Mouse (Mus musculus): ENCODE results near the gene Ift43. TPM values are rescaled to one million over a fixed set of nuclear protein-coding genes. Genes with fewer than 3 reads are reported as not detected.

The Ift43 gene
- polyA plus RNA-seq, 1 experiment from 2014 or later, result 91.5 TPM

DNA sequence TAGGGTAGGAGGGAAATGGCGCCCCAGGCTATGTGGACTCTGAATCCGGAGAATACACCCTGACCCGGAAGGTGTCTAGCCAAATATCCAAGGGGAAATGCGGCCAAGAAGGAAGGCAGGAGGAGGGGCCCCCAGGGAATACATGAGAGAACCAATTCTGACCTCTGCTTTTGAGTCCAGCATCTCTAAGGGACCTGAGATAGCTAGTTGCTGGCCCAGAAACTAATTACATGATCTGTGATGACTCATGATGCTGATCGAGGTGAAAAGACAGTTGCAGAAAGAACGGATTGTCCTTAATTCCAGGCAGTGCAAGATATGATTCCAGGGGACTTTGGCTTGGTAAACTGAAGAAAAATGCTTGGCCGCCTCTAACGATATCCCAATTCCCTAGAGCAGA lies 25.4 kb upstream of the Ift43 start:
- H3K27me3 ChIP-seq, result no peaks in the 10 kb centered on the region
- no peak overlapping the region for H3K9ac ChIP-seq (replicated peaks)
- 90% methylated on average over 8 of the region's 8 CpGs for WGBS
- no peaks in the 10 kb centered on the region for H3K9me3 ChIP-seq
- H3K4me2 ChIP-seq (replicated peaks), result no peak overlapping the region
- no peak overlapping the region for H3K4me3 ChIP-seq
- no peaks in the 10 kb centered on the region for H3K4me1 ChIP-seq
- no peak overlapping the region for H3K27ac ChIP-seq (replicated peaks)
- 0 out of 2 replicates have a peak, but pooled peaks cover 2% of the 10 kb centered on the region for H3K36me3 ChIP-seq
- no peak for ATAC-seq (ENCODE audit: low FRiP score, low read depth)

DNA sequence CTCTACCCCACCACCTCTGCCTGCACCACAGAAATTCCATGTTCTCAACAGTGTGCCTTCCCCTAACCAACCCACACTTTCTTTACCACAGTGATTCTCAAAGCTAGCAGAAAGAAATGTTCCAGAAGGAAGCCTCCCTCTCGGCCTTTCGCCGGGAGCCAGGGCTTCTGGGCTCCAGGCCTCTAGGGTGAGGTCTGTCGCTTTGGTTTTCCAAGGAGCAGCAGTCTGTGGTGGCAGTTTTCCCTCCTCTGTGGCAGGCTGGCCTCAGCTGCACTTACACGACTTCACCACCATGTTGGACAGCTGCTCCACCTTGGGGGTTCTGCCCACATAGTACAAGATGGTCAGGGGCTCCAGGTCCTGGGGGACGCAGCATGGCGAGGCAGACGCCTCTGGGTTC lies 24.8 kb upstream of the Ift43 start:
- Histone ChIP-seq H3K4me3 (no peak overlapping the region), H3K27me3 (no peaks in the 10 kb centered on the region), H3K4me1 (no peaks in the 10 kb centered on the region), H3K9me3 (no peaks in the 10 kb centered on the region), H3K27ac (replicated peaks) (no peak overlapping the region), H3K36me3 (0 out of 2 replicates have a peak, but pooled peaks cover 2% of the 10 kb centered on the region), H3K9ac (replicated peaks) (no peak overlapping the region), H3K4me2 (replicated peaks) (no peak overlapping the region)
- no peak for ATAC-seq (ENCODE audit: low FRiP score, low read depth)
- 86% methylated on average over 8 of the region's 8 CpGs for WGBS

DNA sequence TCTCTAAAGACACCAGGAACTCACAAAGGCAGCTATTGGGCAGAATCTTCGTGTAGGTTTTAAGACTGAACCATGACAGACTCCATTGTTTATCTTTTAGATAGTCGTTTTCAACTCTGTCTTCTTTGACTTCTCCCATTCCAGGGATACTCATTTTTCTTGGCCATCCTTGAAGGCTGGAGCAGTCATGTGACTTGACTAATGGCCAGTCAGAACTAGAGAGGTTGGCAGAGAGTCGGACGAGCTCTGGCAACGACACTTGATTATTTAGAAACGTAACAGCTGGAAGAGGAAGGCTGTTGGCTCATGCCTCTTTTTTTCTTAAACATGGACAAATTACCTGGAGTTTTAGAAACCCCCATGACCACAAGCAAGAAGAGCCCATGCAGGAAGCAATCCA lies 23.0 kb upstream of the Ift43 start:
- Histone ChIP-seq H3K4me1 (no peaks in the 10 kb centered on the region), H3K36me3 (0 out of 2 replicates have a peak, but pooled peaks cover 2% of the 10 kb centered on the region), H3K4me2 (replicated peaks) (no peak overlapping the region), H3K9me3 (no peaks in the 10 kb centered on the region), H3K27me3 (no peaks in the 10 kb centered on the region), H3K27ac (replicated peaks) (no peak overlapping the region), H3K9ac (replicated peaks) (no peak overlapping the region), H3K4me3 (no peak overlapping the region)
- ATAC-seq (ENCODE audit: low FRiP score, low read depth), result no peak
- WGBS, result 88% methylated on average over 6 of the region's 6 CpGs

DNA sequence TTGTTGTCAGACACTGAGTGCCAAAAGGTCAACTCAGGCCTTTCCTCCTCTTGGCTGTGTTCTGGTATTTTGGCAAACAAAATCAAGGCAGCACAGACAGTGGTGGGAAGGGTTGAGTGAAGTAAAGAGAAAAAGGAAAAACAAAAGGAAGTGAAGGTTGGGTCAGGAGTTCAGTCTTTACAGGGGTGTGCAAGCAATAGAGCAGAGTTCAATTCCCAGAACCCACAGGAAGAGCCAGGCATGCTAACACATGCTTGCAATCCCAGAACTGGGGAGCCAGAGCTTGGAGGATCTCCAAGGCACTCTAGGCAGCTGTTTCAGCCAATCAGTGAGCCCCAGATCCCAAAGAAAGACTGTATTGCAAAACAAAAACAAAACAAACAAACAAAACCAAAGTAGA lies 17.5 kb upstream of the Ift43 start:
- no peaks in the 10 kb centered on the region for H3K4me1 ChIP-seq
- H3K4me3 ChIP-seq, result no peak overlapping the region
- no peaks in the 10 kb centered on the region for H3K27me3 ChIP-seq
- ATAC-seq (ENCODE audit: low FRiP score, low read depth), result no peak
- no peak overlapping the region for H3K4me2 ChIP-seq (replicated peaks)
- no peak overlapping the region for H3K27ac ChIP-seq (replicated peaks)
- H3K9me3 ChIP-seq, result no peaks in the 10 kb centered on the region
- no peak overlapping the region for H3K9ac ChIP-seq (replicated peaks)
- H3K36me3 ChIP-seq, result 0 out of 2 replicates have a peak, but pooled peaks cover 2% of the 10 kb centered on the region

DNA sequence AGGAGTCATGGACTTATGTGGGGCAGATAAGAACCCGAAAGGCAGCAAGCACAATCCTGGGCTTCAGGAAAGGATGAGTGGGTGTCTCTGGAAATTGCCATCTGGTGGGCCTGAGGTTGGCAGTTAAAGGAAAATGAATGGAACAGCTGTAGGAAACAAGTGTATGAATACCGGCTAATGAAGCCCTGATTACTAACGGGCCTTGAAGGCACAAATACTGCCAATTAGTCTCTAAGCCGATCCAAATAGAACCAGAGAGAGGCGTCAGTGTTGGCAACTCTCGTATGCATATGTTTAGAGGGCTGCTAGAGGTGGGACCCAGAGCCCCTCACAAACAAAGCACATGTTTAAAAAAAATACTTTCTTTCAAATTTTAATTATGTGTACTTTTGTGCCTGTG lies 10.9 kb upstream of the Ift43 start:
- H3K27ac ChIP-seq (replicated peaks), result no peak overlapping the region

DNA sequence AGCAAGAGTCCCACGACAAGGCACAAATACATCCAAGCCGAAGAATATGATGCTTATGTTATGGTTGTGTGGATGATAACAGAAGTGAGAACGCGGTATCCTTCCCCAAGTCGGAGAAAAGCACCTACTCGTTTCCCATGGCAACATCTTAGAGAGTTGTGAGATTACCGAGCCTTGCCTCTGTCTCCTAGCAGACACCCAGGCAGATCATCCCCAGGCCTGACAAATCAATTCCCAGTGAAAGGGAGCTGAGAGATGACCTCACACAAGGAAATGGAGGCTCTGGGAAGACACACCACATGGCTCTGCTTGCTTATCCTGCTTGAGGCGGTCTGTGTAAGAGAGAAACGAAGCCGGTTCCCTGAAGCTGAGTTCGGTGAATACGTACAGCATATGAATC lies 7.7 kb upstream of the Ift43 start:
- no peak for ATAC-seq (ENCODE audit: low FRiP score, low read depth)
- WGBS, result 77% methylated on average over 12 of the region's 12 CpGs

More for the DNA sequence above, 10.9 kb upstream of the Ift43 start:
- no peak overlapping the region for H3K9ac ChIP-seq (replicated peaks)
- no peaks in the 10 kb centered on the region for H3K9me3 ChIP-seq
- H3K4me1 ChIP-seq, result peaks cover 5% of the 10 kb centered on the region; the same call in 1 of the 2 replicates
- H3K4me2 ChIP-seq (replicated peaks), result no peak overlapping the region
- WGBS, result 74% methylated on average over 6 of the region's 6 CpGs
- no peak for ATAC-seq (ENCODE audit: low FRiP score, low read depth)
- H3K36me3 ChIP-seq, result no peaks in the 10 kb centered on the region
- peaks cover 8% of the 10 kb centered on the region for H3K27me3 ChIP-seq
- no peak overlapping the region for H3K4me3 ChIP-seq

DNA sequence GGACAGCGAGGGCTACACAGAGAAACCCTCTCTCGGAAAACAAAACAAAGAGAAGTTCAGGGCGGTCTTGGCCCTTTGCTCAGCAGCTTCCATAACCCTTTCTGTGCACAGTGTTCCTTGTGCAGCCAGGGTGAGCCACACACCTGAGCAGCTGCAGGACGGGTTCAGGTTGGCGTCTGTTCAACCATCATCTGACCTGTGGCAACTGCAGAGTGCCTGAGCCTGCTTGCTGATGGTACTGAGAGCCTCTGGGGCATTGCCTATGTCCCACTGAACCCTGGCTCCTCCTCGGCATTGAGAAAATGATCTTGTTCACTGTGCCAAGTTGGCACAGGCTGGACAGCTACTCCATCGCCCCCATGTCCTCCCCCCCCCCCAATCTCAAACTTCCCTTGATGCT lies 7.0 kb upstream of the Ift43 start:
- H3K4me3 ChIP-seq, result no peak overlapping the region
- WGBS, result 92% methylated on average over 7 of the region's 7 CpGs
- no peak overlapping the region for H3K9ac ChIP-seq (replicated peaks)
- H3K4me2 ChIP-seq (replicated peaks), result no peak overlapping the region
- H3K9me3 ChIP-seq, result no peaks in the 10 kb centered on the region
- H3K36me3 ChIP-seq, result no peaks in the 10 kb centered on the region
- H3K27me3 ChIP-seq, result peaks cover 30% of the 10 kb centered on the region
- no peak overlapping the region for H3K27ac ChIP-seq (replicated peaks)
- peaks cover 19% of the 10 kb centered on the region for H3K4me1 ChIP-seq
- no peak for ATAC-seq (ENCODE audit: low FRiP score, low read depth)

More for the DNA sequence above, 7.7 kb upstream of the Ift43 start:
- no peak overlapping the region for H3K4me3 ChIP-seq
- no peak overlapping the region for H3K27ac ChIP-seq (replicated peaks)
- no peaks in the 10 kb centered on the region for H3K36me3 ChIP-seq
- no peak overlapping the region for H3K9ac ChIP-seq (replicated peaks)
- H3K9me3 ChIP-seq, result no peaks in the 10 kb centered on the region
- H3K27me3 ChIP-seq, result peaks cover 25% of the 10 kb centered on the region
- H3K4me1 ChIP-seq, result peaks cover 19% of the 10 kb centered on the region
- H3K4me2 ChIP-seq (replicated peaks), result no peak overlapping the region

DNA sequence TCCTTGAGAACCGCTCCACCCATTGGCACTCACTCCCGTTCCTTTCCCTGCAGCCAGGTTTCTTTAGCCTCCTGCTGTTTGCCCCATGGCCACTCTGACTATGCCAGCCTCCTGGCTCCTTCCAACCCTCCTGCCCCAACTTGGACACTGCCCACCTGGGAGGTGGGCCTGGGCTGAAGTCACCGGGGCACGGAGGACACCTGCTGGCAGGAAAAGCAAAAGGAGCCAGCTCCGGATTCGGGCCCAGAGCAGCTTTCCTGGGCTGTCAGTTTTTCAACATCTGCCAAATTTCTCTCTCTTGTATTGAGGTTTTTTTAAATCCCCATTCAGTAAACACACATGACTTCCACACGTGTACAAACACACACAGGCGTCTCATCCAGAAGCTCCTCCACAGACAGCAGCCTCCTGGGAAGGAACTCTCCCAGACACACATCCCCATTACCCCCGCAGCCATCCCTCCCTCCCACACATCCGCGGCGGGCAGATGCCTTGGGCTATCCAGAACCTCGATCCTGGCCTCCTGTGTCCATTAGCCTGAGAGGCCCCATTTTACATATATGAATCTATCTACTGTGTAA lies 5.9 kb upstream of the Ift43 start:
- no peak for ATAC-seq (ENCODE audit: low FRiP score, low read depth)
- Histone ChIP-seq H3K27ac (replicated peaks) (no peak overlapping the region), H3K9me3 (no peaks in the 10 kb centered on the region), H3K9ac (replicated peaks) (no peak overlapping the region), H3K4me3 (peak overlapping the region; percentile 10; the same call in 1 of the 2 replicates), H3K27me3 (peaks cover 40% of the 10 kb centered on the region), H3K4me2 (replicated peaks) (peak overlapping the region; percentile 18), H3K4me1 (peaks cover 19% of the 10 kb centered on the region), H3K36me3 (no peaks in the 10 kb centered on the region)
- 8% methylated on average over 13 of the region's 13 CpGs for WGBS

DNA sequence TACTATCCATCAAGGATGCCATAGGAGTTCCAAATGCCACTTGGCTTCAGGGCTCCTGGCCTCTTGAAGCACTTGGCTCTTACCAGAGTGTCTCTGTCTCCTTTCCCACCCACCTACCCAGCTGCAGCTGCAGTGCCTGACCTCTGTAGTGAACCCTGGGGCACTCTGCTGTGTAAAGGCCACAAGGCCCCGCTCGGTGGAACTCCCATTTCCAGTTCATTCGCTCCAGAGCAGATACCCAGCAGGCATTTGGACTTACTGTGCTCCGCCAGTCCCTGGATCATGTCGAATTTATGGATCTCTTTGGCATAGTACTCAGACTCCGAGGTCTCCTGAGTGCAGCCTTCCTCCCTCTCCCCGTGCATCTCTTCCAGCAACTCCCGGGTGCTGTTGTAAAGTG lies 5.0 kb upstream of the Ift43 start:
- H3K27ac ChIP-seq (replicated peaks), result no peak overlapping the region
- H3K4me3 ChIP-seq, result peak overlapping the region; percentile 50
- peaks cover 40% of the 10 kb centered on the region for H3K27me3 ChIP-seq
- no peak for ATAC-seq (ENCODE audit: low FRiP score, low read depth)
- H3K4me2 ChIP-seq (replicated peaks), result peak overlapping the region; percentile 73
- H3K9me3 ChIP-seq, result no peaks in the 10 kb centered on the region
- H3K36me3 ChIP-seq, result no peaks in the 10 kb centered on the region
- peak overlapping the region; percentile 62; the same call in 1 of the 2 replicates for H3K9ac ChIP-seq (replicated peaks)
- WGBS, result 26% methylated on average over 8 of the region's 8 CpGs
- H3K4me1 ChIP-seq, result peaks cover 19% of the 10 kb centered on the region

DNA sequence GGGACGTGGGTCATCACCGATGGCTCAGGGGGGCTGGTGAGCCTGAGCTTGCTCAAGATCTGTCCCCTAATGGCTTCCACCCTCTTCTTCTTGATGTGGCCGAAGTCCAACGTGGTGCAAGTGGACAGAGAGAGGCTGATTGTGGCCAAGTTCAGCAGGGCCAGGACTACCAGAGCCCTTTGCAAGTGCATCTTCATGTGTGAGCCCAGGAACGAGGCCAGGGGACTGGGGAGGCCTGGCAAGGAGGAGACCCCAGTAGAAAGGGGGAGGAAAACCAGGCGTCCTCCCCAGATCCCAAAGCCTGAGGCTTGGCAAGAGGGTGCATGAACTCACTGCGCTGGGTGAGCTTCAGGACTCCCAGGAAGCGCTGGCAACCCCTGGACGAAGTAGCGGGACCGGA lies 4.6 kb upstream of the Ift43 start:
- peak overlapping the region; percentile 73 for H3K4me2 ChIP-seq (replicated peaks)
- peaks cover 40% of the 10 kb centered on the region for H3K27me3 ChIP-seq
- peak overlapping the region; percentile 50 for H3K4me3 ChIP-seq
- H3K27ac ChIP-seq (replicated peaks), result no peak overlapping the region
- peaks cover 20% of the 10 kb centered on the region for H3K4me1 ChIP-seq
- no peaks in the 10 kb centered on the region for H3K9me3 ChIP-seq
- ATAC-seq (ENCODE audit: low FRiP score, low read depth), result no peak
- H3K36me3 ChIP-seq, result no peaks in the 10 kb centered on the region
- H3K9ac ChIP-seq (replicated peaks), result peak overlapping the region; percentile 62
- 23% methylated on average over 11 of the region's 11 CpGs for WGBS

DNA sequence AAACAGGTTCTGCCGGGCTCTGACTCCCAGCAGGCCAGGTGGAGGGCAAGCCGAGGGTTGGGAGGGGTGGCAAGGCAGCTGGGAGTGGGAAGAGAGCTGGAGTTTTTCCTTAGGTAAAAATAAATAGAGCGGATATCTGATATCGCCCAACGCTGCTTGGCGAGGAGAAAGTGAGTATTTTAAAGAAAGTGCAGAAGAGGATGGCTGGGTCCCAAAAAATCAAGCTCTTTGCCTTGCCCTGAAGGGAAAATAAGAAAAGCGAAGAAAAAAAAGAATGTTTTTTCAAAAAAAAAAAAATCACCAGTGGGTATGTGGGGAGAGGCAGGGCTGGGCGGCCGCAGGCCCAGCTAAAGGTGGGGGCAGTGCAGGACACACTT lies 4.2 kb upstream of the Ift43 start:
- Histone ChIP-seq H3K36me3 (no peaks in the 10 kb centered on the region), H3K9me3 (no peaks in the 10 kb centered on the region), H3K9ac (replicated peaks) (peak overlapping the region; percentile 62; the same call in 1 of the 2 replicates), H3K4me1 (peaks cover 24% of the 10 kb centered on the region), H3K4me2 (replicated peaks) (peak overlapping the region; percentile 73), H3K27me3 (peaks cover 40% of the 10 kb centered on the region), H3K27ac (replicated peaks) (peak overlapping the region; percentile 63; the same call in 1 of the 2 replicates), H3K4me3 (peak overlapping the region; percentile 50)
- no peak for ATAC-seq (ENCODE audit: low FRiP score, low read depth)
- WGBS, result 6% methylated on average over 9 of the region's 9 CpGs

DNA sequence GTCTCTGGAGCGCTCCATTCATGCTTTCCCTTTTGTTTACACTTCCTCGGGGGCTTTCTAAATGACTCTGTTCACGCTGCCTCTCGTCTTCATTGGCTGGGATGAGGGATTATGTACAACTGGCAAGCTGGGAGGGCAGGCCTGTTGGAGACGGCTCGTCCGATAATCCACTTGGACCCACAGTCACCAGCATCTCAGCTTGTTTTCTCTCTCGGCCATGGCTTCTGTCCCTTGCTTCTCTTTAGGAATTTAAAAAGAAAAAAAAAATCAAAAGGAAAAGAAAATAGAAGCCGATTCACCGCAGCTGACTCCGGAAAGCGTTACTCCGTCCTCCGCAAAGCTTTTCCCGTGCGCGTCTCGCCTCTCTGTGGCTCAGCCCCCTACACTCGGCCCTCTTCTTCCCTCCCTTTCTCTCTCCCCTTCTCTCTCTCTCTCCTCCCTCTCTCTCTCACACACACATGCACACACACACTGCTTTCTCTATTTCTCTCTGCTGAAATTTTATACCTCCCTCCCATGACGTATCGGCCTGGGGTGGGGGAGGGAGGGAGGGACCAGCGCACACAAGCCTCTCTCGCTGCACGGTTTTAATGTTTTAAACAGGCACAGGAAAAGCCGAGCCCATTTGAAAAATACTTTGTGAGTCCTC lies 3.7 kb upstream of the Ift43 start, which contains the start of gene Tgfb3:
TSS of gene Tgfb3 (minus strand) at position 489 of the 649 bp plus-strand sequence.
- under 1% methylated on average over 25 of the region's 25 CpGs for WGBS
- Histone ChIP-seq H3K4me3 (peak within 1 kb of the TSS; percentile 50), H3K9me3 (no peaks in the 10 kb centered on the region), H3K36me3 (no peaks in the 10 kb centered on the region), H3K9ac (replicated peaks) (peak within 1 kb of the TSS; percentile 62), H3K4me1 (peaks cover 27% of the 10 kb centered on the region), H3K27me3 (peaks cover 40% of the 10 kb centered on the region), H3K27ac (replicated peaks) (peak within 1 kb of the TSS; percentile 63), H3K4me2 (replicated peaks) (peak within 1 kb of the TSS; percentile 73)
- ATAC-seq (ENCODE audit: low FRiP score, low read depth), result peak; percentile 69

Data from midbrain, embryonic 12.5 days (tissue).